Mouse (Mus musculus) CH12.LX (cell line): ENCODE data around the gene Olfr1331. TPM values are rescaled to one million over a fixed set of nuclear protein-coding genes. Genes with fewer than 3 reads are reported as not detected.

Experiments
- polyA plus RNA-seq: library from polyadenylated mRNA; unstranded; fragments of >175 nt; gene quantifications from 2 replicates; pipeline ENCODE4 v1.2.1, GENCODE M21; 2012; ENCODE audit warnings: low read depth; ENCODE audit not compliant: insufficient read length
- total RNA-seq, 2 experiments: library from RNA; depleted of rRNA; stranded (reverse); fragments of 300-350 nt in 1 of 2; fragments of >200 nt in 1 of 2; gene quantifications; 2 replicates each; pipeline ENCODE4 v1.2.3; 2012 to 2014

Gene Olfr1331
- total and polyA plus RNA-seq, 3 experiments = 0.08 to 0.26 TPM; not detected in 1

Other genes starting within 250 kb of the Olfr1331 start
- not detected in 2 replicates for gene Cfap57, start 243.9 kb upstream of the Olfr1331 start, total RNA-seq (2012; rRNA removed)
- gene Cfap57, start 243.9 kb upstream of the Olfr1331 start, total RNA-seq (2014; rRNA removed) = not detected in 2 replicates
- not detected in 2 replicates for gene Cfap57, start 243.9 kb upstream of the Olfr1331 start, polyA plus RNA-seq
- 167 and 209 TPM in 2 replicates for gene Ebna1bp2, start 243.8 kb upstream of the Olfr1331 start, total RNA-seq (2012; rRNA removed)
- gene Ebna1bp2, start 243.8 kb upstream of the Olfr1331 start, total RNA-seq (2014; rRNA removed) = 271 and 276 TPM in 2 replicates
- 257 and 309 TPM in 2 replicates for gene Ebna1bp2, start 243.8 kb upstream of the Olfr1331 start, polyA plus RNA-seq
- gene Olfr62, start 205.7 kb upstream of the Olfr1331 start, total RNA-seq (2012; rRNA removed) = not detected in 2 replicates
- not detected in 2 replicates for gene Olfr62, start 205.7 kb upstream of the Olfr1331 start, total RNA-seq (2014; rRNA removed)
- not detected in 2 replicates for gene Olfr62, start 205.7 kb upstream of the Olfr1331 start, polyA plus RNA-seq
- gene Olfr1342, start 171.9 kb upstream of the Olfr1331 start, total RNA-seq (2012; rRNA removed) = not detected in 2 replicates
- not detected in 2 replicates for gene Olfr1342, start 171.9 kb upstream of the Olfr1331 start, total RNA-seq (2014; rRNA removed)
- not detected in 2 replicates for gene Olfr1342, start 171.9 kb upstream of the Olfr1331 start, polyA plus RNA-seq
- not detected in 2 replicates for gene Olfr1341, start 161.1 kb upstream of the Olfr1331 start, total RNA-seq (2012; rRNA removed)
- not detected in 2 replicates for gene Olfr1341, start 161.1 kb upstream of the Olfr1331 start, total RNA-seq (2014; rRNA removed)
- gene Olfr1341, start 161.1 kb upstream of the Olfr1331 start, polyA plus RNA-seq = not detected in 2 replicates
- not detected in 2 replicates for gene Olfr1340, start 144.5 kb upstream of the Olfr1331 start, total RNA-seq (2012; rRNA removed)
- not detected in 2 replicates for gene Olfr1340, start 144.5 kb upstream of the Olfr1331 start, total RNA-seq (2014; rRNA removed)
- not detected in 2 replicates for gene Olfr1340, start 144.5 kb upstream of the Olfr1331 start, polyA plus RNA-seq
- gene Olfr1339, start 132.5 kb upstream of the Olfr1331 start, total RNA-seq (2012; rRNA removed) = not detected in 2 replicates
- not detected in 2 replicates for gene Olfr1339, start 132.5 kb upstream of the Olfr1331 start, total RNA-seq (2014; rRNA removed)
- not detected in 2 replicates for gene Olfr1339, start 132.5 kb upstream of the Olfr1331 start, polyA plus RNA-seq
- 0.04 TPM in 1 of 2 replicates, not detected in the other for gene Olfr1338, start 105.9 kb upstream of the Olfr1331 start, total RNA-seq (2012; rRNA removed)
- not detected in 2 replicates for gene Olfr1338, start 105.9 kb upstream of the Olfr1331 start, total RNA-seq (2014; rRNA removed)
- not detected in 2 replicates for gene Olfr1338, start 105.9 kb upstream of the Olfr1331 start, polyA plus RNA-seq
- gene Olfr1337, start 82.1 kb upstream of the Olfr1331 start, total RNA-seq (2012; rRNA removed) = not detected in 2 replicates
- gene Olfr1337, start 82.1 kb upstream of the Olfr1331 start, total RNA-seq (2014; rRNA removed) = not detected in 2 replicates
- gene Olfr1337, start 82.1 kb upstream of the Olfr1331 start, polyA plus RNA-seq = not detected in 2 replicates
- gene Olfr1335, start 54.7 kb upstream of the Olfr1331 start, total RNA-seq (2012; rRNA removed) = not detected in 2 replicates
- not detected in 2 replicates for gene Olfr1335, start 54.7 kb upstream of the Olfr1331 start, total RNA-seq (2014; rRNA removed)
- gene Olfr1335, start 54.7 kb upstream of the Olfr1331 start, polyA plus RNA-seq = not detected in 2 replicates
- gene Olfr1333, start 28.4 kb upstream of the Olfr1331 start, total RNA-seq (2012; rRNA removed) = not detected in 2 replicates
- gene Olfr1333, start 28.4 kb upstream of the Olfr1331 start, total RNA-seq (2014; rRNA removed) = not detected in 2 replicates
- gene Olfr1333, start 28.4 kb upstream of the Olfr1331 start, polyA plus RNA-seq = not detected in 2 replicates
- gene Olfr1330, start 23.9 kb downstream of the Olfr1331 start, total RNA-seq (2012; rRNA removed) = 0.47 and 0.50 TPM in 2 replicates
- gene Olfr1330, start 23.9 kb downstream of the Olfr1331 start, total RNA-seq (2014; rRNA removed) = not detected in 2 replicates
- gene Olfr1330, start 23.9 kb downstream of the Olfr1331 start, polyA plus RNA-seq = 2.5 and 3.0 TPM in 2 replicates
- gene Olfr1329, start 52.8 kb downstream of the Olfr1331 start, total RNA-seq (2012; rRNA removed) = 0.25 and 0.34 TPM in 2 replicates
- gene Olfr1329, start 52.8 kb downstream of the Olfr1331 start, total RNA-seq (2014; rRNA removed) = not detected in 2 replicates
- gene Olfr1329, start 52.8 kb downstream of the Olfr1331 start, polyA plus RNA-seq = not detected in 2 replicates
- 1.4 and 1.6 TPM in 2 replicates for gene Olfr1328, start 74.0 kb downstream of the Olfr1331 start, total RNA-seq (2012; rRNA removed)
- gene Olfr1328, start 74.0 kb downstream of the Olfr1331 start, total RNA-seq (2014; rRNA removed) = 0.74 and 1.5 TPM in 2 replicates
- 1.1 and 1.2 TPM in 2 replicates for gene Olfr1328, start 74.0 kb downstream of the Olfr1331 start, polyA plus RNA-seq
- gene Lao1, start 96.9 kb downstream of the Olfr1331 start, total RNA-seq (2012; rRNA removed) = 0.34 and 0.46 TPM in 2 replicates
- not detected in 2 replicates for gene Lao1, start 96.9 kb downstream of the Olfr1331 start, total RNA-seq (2014; rRNA removed)
- 0.81 and 1.1 TPM in 2 replicates for gene Lao1, start 96.9 kb downstream of the Olfr1331 start, polyA plus RNA-seq
- gene Slc2a1, start 244.1 kb downstream of the Olfr1331 start, total RNA-seq (2012; rRNA removed) = 26.8 and 46.2 TPM in 2 replicates
- gene Slc2a1, start 244.1 kb downstream of the Olfr1331 start, total RNA-seq (2014; rRNA removed) = 55.3 and 64.9 TPM in 2 replicates
- 30.5 and 33.4 TPM in 2 replicates for gene Slc2a1, start 244.1 kb downstream of the Olfr1331 start, polyA plus RNA-seq